Mouse (Mus musculus): ENCODE measurements around the gene Hic1. TPM values are rescaled to one million over a fixed set of nuclear protein-coding genes. Genes with fewer than 3 reads are reported as not detected.

Gene Hic1
- total RNA-seq (2021) = 1 to 10 TPM; 2.8 to 3.6 TPM

- DNase-seq = no peak
These were observed at the start of gene Hic1 for GRCm38 (mm10) chr11:75169405-75170080. Hic1 (minus strand) TSS chr11:75169519.

DNA sequence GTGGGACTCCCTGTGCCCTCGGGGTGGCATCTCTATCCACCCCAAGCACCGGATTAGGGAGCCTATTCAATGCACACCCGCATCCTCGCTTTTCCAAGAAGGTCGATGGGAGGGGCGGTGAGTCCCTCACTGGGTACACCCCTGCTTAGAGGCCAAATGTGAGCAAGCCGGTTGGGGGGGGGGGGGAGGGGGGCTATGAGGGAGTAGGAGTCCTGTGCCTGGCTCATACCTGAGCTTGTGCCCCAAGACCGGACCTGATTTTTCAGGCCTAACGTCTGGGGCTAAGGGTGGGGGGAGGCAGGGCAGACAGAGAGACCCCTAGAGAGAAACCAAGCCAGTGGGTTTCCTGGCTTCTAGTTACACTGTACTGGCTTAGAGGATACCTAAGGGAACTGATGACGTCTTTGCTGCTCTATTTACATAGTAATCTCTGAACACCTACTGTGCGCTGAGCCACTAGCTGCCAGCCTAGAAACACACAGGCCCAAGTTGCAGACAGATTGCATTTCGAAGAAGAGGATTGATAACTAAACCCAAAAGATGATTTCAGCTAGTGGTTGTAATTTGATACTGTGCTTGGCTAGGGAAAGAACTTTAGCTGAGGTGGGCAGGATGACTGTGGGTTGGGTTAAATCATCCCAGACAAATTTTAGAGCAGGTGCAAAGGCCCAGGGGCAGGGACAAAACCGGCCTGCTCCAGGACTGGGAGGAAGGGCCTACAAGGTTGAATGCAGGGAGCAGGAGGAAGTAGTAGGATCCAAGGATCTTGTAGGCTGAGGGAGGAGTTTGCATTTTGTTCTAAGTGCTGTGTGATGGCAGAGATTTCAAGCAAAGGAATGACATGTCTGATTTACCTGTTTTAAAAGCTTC is 45.0 kb upstream of the Hic1 start:
- DNase-seq = no peak

DNA sequence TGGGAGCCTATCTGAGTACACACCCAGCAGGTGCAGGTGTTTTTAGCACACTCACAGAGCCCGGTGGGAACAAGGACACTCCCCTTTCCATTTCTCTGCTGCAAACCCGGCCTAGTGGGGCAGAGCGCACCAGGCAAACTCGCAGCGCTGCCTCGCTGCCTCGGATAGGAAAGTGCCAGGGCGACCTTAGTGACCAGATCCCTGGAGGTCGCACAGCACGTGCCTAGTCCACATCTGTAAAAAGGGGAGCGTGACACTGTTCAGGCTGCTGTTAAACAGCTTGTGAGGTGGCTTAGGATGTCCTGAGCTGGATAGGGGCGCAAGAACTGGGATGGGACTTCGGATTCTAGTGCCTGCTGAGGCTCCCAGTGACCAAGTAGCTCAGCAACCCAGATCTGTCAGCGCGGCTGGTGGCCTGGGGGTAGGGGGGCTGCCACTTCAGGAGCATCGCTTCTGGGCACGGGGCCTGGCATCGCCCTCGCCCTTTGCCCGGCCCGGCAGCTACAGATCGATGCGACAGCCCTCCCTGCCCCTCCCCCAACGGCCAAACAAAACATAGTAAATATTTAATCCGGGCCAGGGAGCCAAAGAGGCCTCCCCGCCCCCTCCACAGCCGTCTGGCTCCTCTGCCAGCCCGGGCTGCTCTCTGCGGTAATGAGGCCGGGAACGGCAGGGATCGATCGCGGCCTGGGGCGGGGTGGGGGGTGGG is 44.2 kb upstream of the Hic1 start:
- peak in 1 of 2 experiments; percentile 18 for DNase-seq

DNA sequence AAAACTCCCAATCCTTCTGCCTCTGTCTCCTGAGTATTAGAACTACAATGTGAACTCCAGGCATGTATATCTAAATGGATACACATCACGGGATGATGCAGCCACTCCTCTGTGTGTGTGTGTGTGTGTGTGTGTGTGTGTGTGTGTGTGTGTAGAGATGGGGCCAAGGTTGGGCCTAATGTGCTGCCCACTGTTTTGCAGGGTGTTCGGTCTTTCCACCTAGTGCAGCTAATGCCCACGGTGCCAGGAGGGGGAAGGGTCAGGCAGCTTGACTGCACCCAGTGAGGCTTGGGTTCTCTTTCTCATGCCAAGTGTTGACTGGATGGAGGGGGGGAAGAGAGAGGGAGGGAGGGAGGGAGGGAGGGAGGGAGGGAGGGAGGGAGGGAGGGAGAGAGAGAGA is 43.6 kb upstream of the Hic1 start:
- no peak for DNase-seq

GRCm38 (mm10) chr11:75212031-75212667 is 42.8 kb upstream of the Hic1 start:
- no peak for DNase-seq

GRCm38 (mm10) chr11:75210755-75211154 is 41.4 kb upstream of the Hic1 start:
- DNase-seq = no peak

DNA sequence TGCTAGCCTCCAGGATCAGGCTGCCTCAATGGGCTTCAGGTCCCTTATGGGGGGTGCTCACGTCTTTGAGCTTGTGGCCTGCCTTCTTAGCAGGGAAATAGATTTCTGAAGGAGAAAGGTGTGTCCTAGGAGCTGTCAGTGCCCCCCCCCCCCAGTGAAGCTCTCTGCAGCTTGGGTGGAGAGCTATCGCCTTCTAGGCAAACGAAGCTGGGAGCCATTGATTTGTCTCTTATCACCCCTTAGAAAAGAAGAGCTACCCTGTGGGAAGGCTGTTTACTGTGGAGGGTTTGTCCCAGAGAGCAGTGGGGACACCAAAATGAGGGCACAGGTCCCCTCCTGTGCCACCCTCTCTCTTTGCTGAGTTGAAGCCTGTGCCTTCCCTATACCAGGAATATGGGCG is 40.8 kb upstream of the Hic1 start:
- DNase-seq = no peak

GRCm38 (mm10) chr11:75209363-75209762 is 40.0 kb upstream of the Hic1 start:
- DNase-seq = no peak

DNA sequence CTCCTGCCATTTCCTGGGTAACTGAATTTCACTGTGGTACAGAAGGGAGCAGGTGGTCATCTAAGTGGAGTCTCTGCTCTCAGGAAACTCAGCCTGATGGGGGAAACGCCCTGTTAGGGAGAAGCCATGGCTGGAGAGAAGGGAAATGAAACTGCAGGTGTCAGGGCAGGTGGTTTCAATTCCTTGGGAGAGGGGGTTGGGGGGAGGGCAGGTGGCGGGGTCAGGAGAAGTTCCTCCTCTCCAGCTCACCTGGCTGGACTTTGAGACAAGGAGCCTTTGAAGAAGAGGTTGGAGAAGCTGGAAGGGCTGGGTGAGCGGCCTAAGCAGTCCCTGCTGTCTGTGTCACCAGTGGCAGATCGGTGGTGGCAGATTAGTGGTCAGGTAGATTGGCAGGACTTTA is 37.0 kb upstream of the Hic1 start:
- no peak for DNase-seq

DNA sequence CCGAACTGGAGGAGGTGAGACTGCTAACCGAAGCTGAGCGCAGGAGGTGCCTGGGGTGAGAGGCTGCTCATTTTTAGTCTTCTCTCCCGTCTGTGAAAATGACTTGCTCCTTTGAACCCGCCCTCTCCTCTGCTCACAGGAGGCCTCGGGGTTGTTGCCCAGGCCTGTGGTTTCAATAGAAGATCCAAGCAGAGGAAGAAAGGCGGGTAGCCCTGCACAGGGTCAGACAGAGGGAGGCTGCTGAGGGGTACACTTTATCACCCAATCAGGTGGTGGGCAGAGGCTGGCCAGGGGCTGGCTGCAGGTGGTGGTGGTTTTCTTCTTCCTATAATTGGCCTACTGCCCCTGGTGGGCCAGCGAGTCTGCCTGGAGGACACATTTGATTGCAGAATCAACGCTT is 35.2 kb upstream of the Hic1 start:
- no peak for DNase-seq

DNA sequence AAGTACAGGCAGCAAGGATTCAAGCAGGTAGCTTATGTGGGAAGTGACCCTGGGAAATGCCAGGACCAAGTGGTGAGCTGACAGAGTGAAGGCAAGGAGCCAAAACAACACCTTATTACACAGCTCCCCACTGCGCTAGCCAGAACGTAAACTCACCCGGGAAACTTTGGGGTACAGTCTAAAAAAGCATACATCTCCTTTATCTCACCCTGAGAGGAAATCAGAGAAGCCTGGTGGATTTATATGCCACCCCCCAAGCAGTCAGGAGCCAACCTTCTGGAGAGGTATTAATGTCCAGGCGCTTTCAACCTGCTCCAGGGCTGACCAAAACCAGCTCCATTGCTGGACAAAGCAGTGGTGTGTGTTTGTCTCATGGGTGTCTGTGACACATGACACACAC is 34.6 kb upstream of the Hic1 start:
- DNase-seq = no peak

DNA sequence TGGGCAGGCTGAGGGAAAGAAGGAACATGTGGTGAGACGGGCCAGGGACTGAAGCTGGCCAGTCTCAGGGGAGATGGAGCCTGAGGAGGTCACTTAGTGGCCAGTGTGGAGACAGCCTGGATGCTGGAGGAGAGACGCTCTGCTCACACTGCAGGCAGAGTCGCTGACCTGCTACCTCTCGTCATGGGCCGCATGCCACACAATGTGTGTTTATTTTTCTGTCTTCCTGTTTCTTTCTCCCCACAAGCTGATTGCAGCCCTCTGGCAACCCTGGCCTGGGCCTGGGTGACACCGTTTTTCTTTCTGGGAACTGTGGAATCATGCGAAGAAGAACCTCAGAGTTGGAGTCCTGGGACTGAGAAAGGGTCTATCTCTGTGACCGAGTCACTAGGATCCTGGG is 32.4 kb upstream of the Hic1 start:
- no peak for DNase-seq

DNA sequence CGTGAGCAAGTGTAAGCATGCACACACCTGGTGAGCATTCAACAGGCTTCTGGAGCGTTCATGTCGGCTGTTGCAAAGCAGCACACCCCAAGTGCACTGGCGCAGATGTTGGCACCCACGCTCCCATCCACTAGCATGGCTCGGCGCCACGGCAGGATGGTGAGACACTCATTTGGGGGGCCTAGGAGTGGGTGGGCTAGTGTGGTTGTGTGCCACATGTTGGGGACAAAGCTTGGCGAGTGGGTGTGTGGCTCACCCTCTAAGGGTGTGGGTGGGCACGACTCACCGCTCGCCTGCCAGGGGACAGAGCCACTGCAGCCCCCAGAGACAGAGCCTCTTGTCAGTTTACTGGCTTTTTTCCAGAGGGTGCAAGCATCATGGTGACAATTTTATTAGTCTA is 31.6 kb upstream of the Hic1 start:
- DNase-seq = peak; percentile 63 to 72

GRCm38 (mm10) chr11:75199951-75200350 is 30.6 kb upstream of the Hic1 start:
- DNase-seq = no peak

- no peak for DNase-seq
These were observed 29.5 kb upstream of the Hic1 start for GRCm38 (mm10) chr11:75198792-75199191.

- DNase-seq = no peak
These were observed 28.6 kb upstream of the Hic1 start for GRCm38 (mm10) chr11:75197956-75198355.

GRCm38 (mm10) chr11:75196131-75196530 is 26.8 kb upstream of the Hic1 start:
- DNase-seq = no peak

GRCm38 (mm10) chr11:75194850-75195461 is 25.6 kb upstream of the Hic1 start:
- DNase-seq = peak in 1 of 2 experiments; percentile 60

DNA sequence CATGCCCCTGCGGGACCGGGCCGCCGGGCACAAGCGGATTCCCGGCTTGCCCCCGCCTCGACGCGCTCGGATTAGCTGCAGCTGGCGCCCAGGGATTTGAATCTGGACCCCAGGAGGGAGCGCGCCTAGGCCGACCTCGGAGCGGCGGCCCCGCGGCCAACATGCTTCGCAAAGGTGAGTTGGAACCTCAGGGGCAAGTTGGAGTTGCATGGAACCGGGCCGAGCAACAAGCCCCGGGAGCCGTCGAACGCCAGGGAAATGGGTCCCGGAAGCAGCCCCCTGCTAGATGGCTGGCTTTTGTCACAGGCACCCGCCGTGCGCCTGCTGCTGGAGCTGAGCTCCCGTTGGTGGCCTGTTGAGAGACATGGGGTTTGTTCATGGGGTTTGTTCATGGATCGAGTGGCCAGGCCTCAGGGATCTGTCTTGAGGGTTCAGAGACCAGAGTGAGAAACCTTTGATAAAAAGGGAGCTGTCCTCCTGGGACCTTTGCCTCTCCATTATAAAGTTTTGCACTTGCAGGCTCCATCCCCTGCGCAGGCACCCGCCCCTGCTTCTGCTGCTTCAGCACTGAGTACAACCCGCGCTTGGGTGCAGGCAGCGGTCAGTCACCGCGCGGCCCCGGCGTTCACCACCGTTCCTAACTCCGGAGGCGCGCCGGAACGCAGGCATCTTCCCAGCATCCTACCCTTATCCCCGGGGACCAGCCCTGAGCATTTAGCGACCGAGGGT is 25.0 kb upstream of the Hic1 start:
- peak in 1 of 2 experiments; percentile 35 for DNase-seq

GRCm38 (mm10) chr11:75193256-75194071 is 24.1 kb upstream of the Hic1 start, which contains the start of gene Rtn4rl1:
Rtn4rl1 (plus strand) TSS chr11:75193783.
- peak; percentile 76 for DNase-seq

Data from layer of hippocampus, postnatal 36 days (tissue).